Comparison of ENCODE assay signal across 17 mouse cellular contexts in genomic region chr2:166051421-166051820, GRCm38 (mm10).
"Had no signal": no experiment of that assay in that cellular context is flagged by ENCODE, and none has a peak within 500 bp of the region (broad histone marks: within the 10 kb centered on the region; RNA-seq: fewer than 3 reads in every experiment).

No protein-coding gene starts in this region.

- DNase-seq: liver, postnatal 0 days; lung, adult 2 months; lung, postnatal 14 days; lung, postnatal 36 days; right cerebral cortex, postnatal 14 days; spleen, adult 18-20 months; thymus, adult 18-20 months; thymus, postnatal 14 days; thymus, postnatal 36 days had no signal

- H3K9me3 ChIP-seq: lung, embryonic 15.5 days; megakaryocyte, embryonic 14.5 days; midbrain, embryonic 13.5 days; midbrain, embryonic 15.5 days; neural tube, embryonic 12.5 days had no signal

- H3K27ac ChIP-seq: lung, embryonic 15.5 days; macrophage; midbrain, embryonic 13.5 days; midbrain, embryonic 15.5 days; neural tube, embryonic 12.5 days had no signal

- H3K4me2 ChIP-seq: lung, embryonic 15.5 days; midbrain, embryonic 11.5 days; midbrain, embryonic 13.5 days; midbrain, embryonic 15.5 days; neural tube, embryonic 12.5 days had no signal

- H3K9ac ChIP-seq: liver, postnatal 0 days; lung, embryonic 15.5 days; midbrain, embryonic 13.5 days; midbrain, embryonic 15.5 days; neural tube, embryonic 12.5 days had no signal

- H3K27me3 ChIP-seq: lung, embryonic 15.5 days; megakaryocyte, embryonic 14.5 days; midbrain, embryonic 13.5 days; midbrain, embryonic 15.5 days; neural tube, embryonic 12.5 days had no signal

- ATAC-seq: liver, postnatal 0 days; lung, postnatal 0 days; midbrain, embryonic 13.5 days; midbrain, embryonic 15.5 days had no signal

- H3K4me1 ChIP-seq: lung, embryonic 15.5 days; midbrain, embryonic 13.5 days; midbrain, embryonic 15.5 days; neural tube, embryonic 12.5 days had no signal

- H3K4me3 ChIP-seq: lung, embryonic 15.5 days; megakaryocyte, embryonic 14.5 days; midbrain, embryonic 13.5 days; midbrain, embryonic 15.5 days; neural tube, embryonic 12.5 days had no signal
